Mouse (Mus musculus) frontal cortex, adult (tissue): ENCODE data around the gene Dnaja3.

Experiments used
- ATAC-seq: cut with Nextera tagmentation; 2 replicates; pipeline ENCODE4 v1.9.2; 2017; ENCODE audit warnings: mild to moderate bottlenecking, moderate library complexity, mixed read lengths; ENCODE audit not compliant: low TSS enrichment

Dnaja3 gene

GRCm38 (mm10) chr16:4642190-4642589 lies 2.4 kb downstream of the Dnaja3 start:
- ATAC-seq: peak; percentile 65

- no peak for ATAC-seq
Observed at GRCm38 (mm10) chr16:4642937-4643336, 3.1 kb downstream of the Dnaja3 start.

- ATAC-seq: peak; percentile 19
Observed at GRCm38 (mm10) chr16:4643670-4644419, 4.1 kb downstream of the Dnaja3 start.

GRCm38 (mm10) chr16:4645867-4646266 lies 6.1 kb downstream of the Dnaja3 start:
- no peak for ATAC-seq

GRCm38 (mm10) chr16:4646831-4647230 lies 7.0 kb downstream of the Dnaja3 start:
- ATAC-seq: no peak

GRCm38 (mm10) chr16:4647651-4648141 lies 7.9 kb downstream of the Dnaja3 start:
- no peak for ATAC-seq

GRCm38 (mm10) chr16:4648416-4649023 lies 8.7 kb downstream of the Dnaja3 start:
- no peak for ATAC-seq

- ATAC-seq: no peak
Observed at GRCm38 (mm10) chr16:4649211-4649610, 9.4 kb downstream of the Dnaja3 start.

- ATAC-seq: no peak
Observed at GRCm38 (mm10) chr16:4649692-4650091, 9.9 kb downstream of the Dnaja3 start.

- no peak for ATAC-seq
Observed at GRCm38 (mm10) chr16:4650161-4650560, 10.4 kb downstream of the Dnaja3 start.

- ATAC-seq: no peak
Observed at GRCm38 (mm10) chr16:4651081-4651480, 11.3 kb downstream of the Dnaja3 start.

- no peak for ATAC-seq
Observed at GRCm38 (mm10) chr16:4651624-4652023, 11.8 kb downstream of the Dnaja3 start.

GRCm38 (mm10) chr16:4652707-4653416 lies 13.1 kb downstream of the Dnaja3 start:
- ATAC-seq: no peak

- no peak for ATAC-seq
Observed at GRCm38 (mm10) chr16:4654706-4655105, 14.9 kb downstream of the Dnaja3 start.

- peak; percentile 43; the same call in 1 of the 2 replicates for ATAC-seq
Observed at GRCm38 (mm10) chr16:4655251-4655734, 15.5 kb downstream of the Dnaja3 start.

GRCm38 (mm10) chr16:4655764-4656570 lies 16.2 kb downstream of the Dnaja3 start:
- peak; percentile 36; the same call in 1 of the 2 replicates for ATAC-seq

GRCm38 (mm10) chr16:4656571-4657081 lies 16.8 kb downstream of the Dnaja3 start:
- ATAC-seq: no peak

- peak; percentile 36; the same call in 1 of the 2 replicates for ATAC-seq
Observed at GRCm38 (mm10) chr16:4658781-4659245, 19.0 kb downstream of the Dnaja3 start.

- ATAC-seq: no peak
Observed at GRCm38 (mm10) chr16:4659326-4659725, 19.5 kb downstream of the Dnaja3 start.

- no peak for ATAC-seq
Observed at GRCm38 (mm10) chr16:4661605-4662004, 21.8 kb downstream of the Dnaja3 start.

GRCm38 (mm10) chr16:4663806-4664205 lies 24.0 kb downstream of the Dnaja3 start:
- no peak for ATAC-seq
